Comparison of ENCODE assay signal across 10 mouse cellular contexts in the genomic region with DNA sequence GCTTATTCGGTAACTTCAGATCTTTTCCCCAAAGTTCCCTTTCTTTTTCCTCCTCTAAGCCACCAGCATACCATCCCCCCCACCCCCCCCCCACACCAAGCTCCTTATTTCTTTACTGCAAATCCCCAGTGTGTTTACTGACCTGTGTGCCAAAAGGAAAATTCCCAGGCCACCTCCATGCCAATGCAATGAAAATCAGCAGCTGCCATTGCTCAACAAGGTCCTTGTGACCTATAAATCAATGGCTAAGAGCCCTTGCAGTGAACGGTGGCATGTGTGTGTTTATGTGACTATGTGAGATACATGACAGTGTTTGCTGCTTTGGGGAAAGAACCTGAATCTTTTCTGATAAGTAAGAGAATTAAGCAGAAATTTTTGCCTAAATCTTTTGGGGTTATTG.
DNase-seq lines count a peak whose midpoint lies in the region; ATAC-seq and TF ChIP-seq lines count a peak whose summit lies in the region.
"Had no signal": no experiment of that assay in that cellular context is flagged by ENCODE, and none has a peak within 500 bp of the region (broad histone marks: within the 10 kb centered on the region; RNA-seq: fewer than 3 reads in every experiment).

No protein-coding gene starts in this region.

- no peak for TF ChIP-seq CTCF in gastrocnemius, adult 2 months (IDR thresholded peaks at IDR 0.05)

- ATAC-seq in frontal cortex, adult (ENCODE audit: low TSS enrichment), result no peak

- peak overlapping the region; percentile 83 for H3K27ac ChIP-seq in gastrocnemius, adult 2 months
- peak overlapping the region; percentile 64; the same call in 1 of the 2 replicates for H3K27ac ChIP-seq in limb, embryonic 10.5 days

- no peaks in the 10 kb centered on the region for H3K27me3 ChIP-seq in limb, embryonic 10.5 days (ENCODE audit: low read depth, poor library complexity, severe bottlenecking)
- H3K27me3 ChIP-seq: megakaryocyte, embryonic 14.5 days had no signal

- peak; percentile 57 for DNase-seq in gastrocnemius, adult 2 months
- DNase-seq in gastrocnemius, adult 8-10 months (ENCODE audit: low spot score in 2 of 2), result no peak
- DNase-seq in 3T3-L1 (ENCODE audit: low read depth, low spot score), result peak; percentile 72
- DNase-seq in forelimb bud, embryonic 11.5 days (ENCODE audit: low read depth, low spot score), result peak; percentile 45
- DNase-seq in limb, embryonic 10.5 days (ENCODE audit: low spot score), result peak; percentile 49
- DNase-seq in urinary bladder, adult 2 months (ENCODE audit: low spot score), result no peak
- DNase-seq in frontal cortex, postnatal 36 days (ENCODE audit: low spot score in 2 of 2), result no peak
- DNase-seq: cerebellum, postnatal 25 days had no signal

- no peak overlapping the region for H3K4me3 ChIP-seq in gastrocnemius, adult 2 months
- H3K4me3 ChIP-seq in limb, embryonic 10.5 days, result no peak overlapping the region
- H3K4me3 ChIP-seq: megakaryocyte, embryonic 14.5 days had no signal

- 35% methylated on average over 2 of the region's 2 CpGs for WGBS in limb, embryonic 10.5 days

- peaks cover 55% of the 10 kb centered on the region for H3K4me1 ChIP-seq in limb, embryonic 10.5 days
- H3K4me1 ChIP-seq: megakaryocyte, embryonic 14.5 days had no signal

- no peaks in the 10 kb centered on the region for H3K36me3 ChIP-seq in limb, embryonic 10.5 days

- no peaks in the 10 kb centered on the region for H3K9me3 ChIP-seq in limb, embryonic 10.5 days (replicated peaks)
- H3K9me3 ChIP-seq: megakaryocyte, embryonic 14.5 days had no signal

- intact Hi-C loops in gastrocnemius, adult 2 months (cut with DNase I), result no loop called here

Comparison
In these comparisons a context has a peak if more than half of its experiments do, and no peak if none do; other contexts are left out.
1. DNase-seq: peak in gastrocnemius, adult 2 months (single experiment), 3T3-L1 (single experiment), forelimb bud, embryonic 11.5 days (single experiment) and limb, embryonic 10.5 days (single experiment); none in gastrocnemius, adult 8-10 months (0 of 2), urinary bladder, adult 2 months (single experiment) and frontal cortex, postnatal 36 days (0 of 2).